Mouse (Mus musculus) midbrain, embryonic 10.5 days (tissue): ENCODE measurements at regions not wholly inside any gene's neighbourhood (a gene's known extent, or its start where the extent isn't known, plus 50 kb on each side); places are given as distances from the start of the nearest gene placed in this dataset.
A peak's percentile ranks its signal among the peaks of the same experiment; 100 is the strongest.

ENCODE experiments used
- DNase-seq: peaks from one replicate; pipeline ENCODE4 v3.0.0-alpha.2; 2017; ENCODE audit warnings: low spot score
- H3K27ac ChIP-seq: fragments of 300-500 bp; sonication (generic); replicated peaks from 2 replicates; pipeline ENCODE4 v1.5.1; 2016; ENCODE audit warnings: mild to moderate bottlenecking
- H3K27me3 ChIP-seq: fragments of 300-500 bp; sonication (generic); 2 replicates; pipeline ENCODE4 v1.6.1; 2016; ENCODE audit warnings: low read depth, mild to moderate bottlenecking; ENCODE audit not compliant: poor library complexity, severe bottlenecking
- H3K36me3 ChIP-seq: fragments of 300-500 bp; sonication (generic); 2 replicates; pipeline ENCODE4 v1.6.1; 2016; ENCODE audit warnings: mild to moderate bottlenecking, moderate library complexity
- H3K4me1 ChIP-seq: fragments of 300-500 bp; sonication (generic); 2 replicates; pipeline ENCODE4 v1.6.1; 2016
- H3K4me3 ChIP-seq: fragments of 300-500 bp; sonication (generic); 2 replicates; pipeline ENCODE4 v1.5.1; 2016; ENCODE audit warnings: mild to moderate bottlenecking, moderate library complexity
- H3K9me3 ChIP-seq: fragments of 300-500 bp; sonication (generic); replicated peaks from 2 replicates; pipeline ENCODE4 v1.6.1; 2016; ENCODE audit warnings: mild to moderate bottlenecking
- WGBS: fragments of 180-500 bp; shearing (Covaris S2); methylation state at CpG from one replicate; pipeline ENCODE4 v1.1.7; 2016; 5-methylcytosine and 5-hydroxymethylcytosine counted together

GRCm38 (mm10) chr4:153284209-153284608 is 198.4 kb downstream of the Ajap1 start:
- 76% methylated on average over 5 of the region's 5 CpGs for WGBS
- H3K9me3 ChIP-seq = no peaks in the 10 kb centered on the region
- H3K36me3 ChIP-seq = no peaks in the 10 kb centered on the region
- no peak for DNase-seq
- H3K4me3 ChIP-seq = no peak overlapping the region
- no peaks in the 10 kb centered on the region for H3K4me1 ChIP-seq
- no peaks in the 10 kb centered on the region for H3K27me3 ChIP-seq
- H3K27ac ChIP-seq = no peak overlapping the region

GRCm38 (mm10) chr4:153276571-153276970 is 206.0 kb downstream of the Ajap1 start:
- no peak for DNase-seq
- Histone ChIP-seq H3K4me1 (peaks cover 6% of the 10 kb centered on the region), H3K27ac (no peak overlapping the region), H3K36me3 (no peaks in the 10 kb centered on the region), H3K27me3 (no peaks in the 10 kb centered on the region), H3K9me3 (no peaks in the 10 kb centered on the region), H3K4me3 (no peak overlapping the region)
- WGBS = 94% methylated on average over 5 of the region's 5 CpGs

- WGBS = 60% methylated on average over 5 of the region's 5 CpGs
- 0 out of 2 replicates have a peak overlapping the region, but pooled peaks have one; percentile 28 for H3K27ac ChIP-seq
Measured at GRCm38 (mm10) chr4:153271376-153271775, 211.2 kb downstream of the Ajap1 start.

GRCm38 (mm10) chr4:153263216-153263805 is 219.3 kb downstream of the Ajap1 start:
- H3K4me3 ChIP-seq = no peak overlapping the region
- WGBS = 87% methylated on average over 15 of the region's 15 CpGs
- no peaks in the 10 kb centered on the region for H3K4me1 ChIP-seq
- H3K9me3 ChIP-seq = peaks cover 12% of the 10 kb centered on the region; the same call in 1 of the 2 replicates
- no peak for DNase-seq
- H3K27me3 ChIP-seq = no peaks in the 10 kb centered on the region
- H3K36me3 ChIP-seq = no peaks in the 10 kb centered on the region
- H3K27ac ChIP-seq = no peak overlapping the region

More at GRCm38 (mm10) chr4:153271376-153271775, 211.2 kb downstream of the Ajap1 start:
- no peaks in the 10 kb centered on the region for H3K27me3 ChIP-seq
- H3K4me3 ChIP-seq = no peak overlapping the region
- no peaks in the 10 kb centered on the region for H3K9me3 ChIP-seq
- DNase-seq = no peak
- peaks cover 18% of the 10 kb centered on the region for H3K4me1 ChIP-seq
- no peaks in the 10 kb centered on the region for H3K36me3 ChIP-seq

GRCm38 (mm10) chr4:153260941-153261557 is 221.6 kb downstream of the Ajap1 start:
- no peak for DNase-seq
- H3K9me3 ChIP-seq = peaks cover 12% of the 10 kb centered on the region; the same call in 1 of the 2 replicates
- H3K4me1 ChIP-seq = no peaks in the 10 kb centered on the region
- H3K27ac ChIP-seq = no peak overlapping the region
- 86% methylated on average over 14 of the region's 14 CpGs for WGBS
- no peaks in the 10 kb centered on the region for H3K27me3 ChIP-seq
- no peak overlapping the region for H3K4me3 ChIP-seq
- no peaks in the 10 kb centered on the region for H3K36me3 ChIP-seq

GRCm38 (mm10) chr4:153251943-153252342 is 230.7 kb downstream of the Ajap1 start:
- no peak overlapping the region for H3K27ac ChIP-seq

GRCm38 (mm10) chr4:153251311-153251710 is 231.3 kb downstream of the Ajap1 start:
- DNase-seq = no peak
- WGBS = 59% methylated on average over 8 of the region's 8 CpGs

More at GRCm38 (mm10) chr4:153251943-153252342, 230.7 kb downstream of the Ajap1 start:
- Histone ChIP-seq H3K4me1 (peaks cover 24% of the 10 kb centered on the region), H3K9me3 (peaks cover 5% of the 10 kb centered on the region; the same call in 1 of the 2 replicates), H3K27me3 (no peaks in the 10 kb centered on the region), H3K4me3 (no peak overlapping the region), H3K36me3 (no peaks in the 10 kb centered on the region)
- 66% methylated on average over 3 of the region's 3 CpGs for WGBS
- no peak for DNase-seq

GRCm38 (mm10) chr4:153236680-153237079 is 245.9 kb downstream of the Ajap1 start:
- no peaks in the 10 kb centered on the region for H3K36me3 ChIP-seq
- H3K9me3 ChIP-seq = no peaks in the 10 kb centered on the region; the same call in 1 of the 2 replicates
- peaks cover 12% of the 10 kb centered on the region for H3K4me1 ChIP-seq
- 0 out of 2 replicates have a peak overlapping the region, but pooled peaks have one; percentile 5 for H3K4me3 ChIP-seq
- H3K27me3 ChIP-seq = peaks cover 13% of the 10 kb centered on the region; the same call in 1 of the 2 replicates
- no peak overlapping the region for H3K27ac ChIP-seq
- 11% methylated on average over 12 of the region's 12 CpGs for WGBS
- peak; percentile 41 for DNase-seq

More at GRCm38 (mm10) chr4:153251311-153251710, 231.3 kb downstream of the Ajap1 start:
- Histone ChIP-seq H3K36me3 (no peaks in the 10 kb centered on the region), H3K9me3 (peaks cover 5% of the 10 kb centered on the region; the same call in 1 of the 2 replicates), H3K4me3 (no peak overlapping the region), H3K4me1 (peaks cover 24% of the 10 kb centered on the region), H3K27me3 (no peaks in the 10 kb centered on the region), H3K27ac (no peak overlapping the region)

GRCm38 (mm10) chr4:153233762-153234161 is 248.8 kb downstream of the Ajap1 start:
- no peak overlapping the region for H3K27ac ChIP-seq
- no peaks in the 10 kb centered on the region; the same call in 1 of the 2 replicates for H3K9me3 ChIP-seq
- DNase-seq = no peak
- peaks cover 15% of the 10 kb centered on the region for H3K4me1 ChIP-seq
- H3K4me3 ChIP-seq = no peak overlapping the region
- H3K27me3 ChIP-seq = peaks cover 13% of the 10 kb centered on the region; the same call in 1 of the 2 replicates
- no peaks in the 10 kb centered on the region for H3K36me3 ChIP-seq
- WGBS = 78% methylated on average over 5 of the region's 5 CpGs

- H3K36me3 ChIP-seq = no peaks in the 10 kb centered on the region
- no peak overlapping the region for H3K27ac ChIP-seq
- WGBS = 65% methylated on average over 5 of the region's 5 CpGs
- H3K4me1 ChIP-seq = peaks cover 17% of the 10 kb centered on the region
- no peak for DNase-seq
- no peaks in the 10 kb centered on the region; the same call in 1 of the 2 replicates for H3K27me3 ChIP-seq
- H3K4me3 ChIP-seq = no peak overlapping the region
- no peaks in the 10 kb centered on the region; the same call in 1 of the 2 replicates for H3K9me3 ChIP-seq
Measured at GRCm38 (mm10) chr4:153229221-153229620, 253.4 kb downstream of the Ajap1 start.

- Histone ChIP-seq H3K4me1 (peaks cover 17% of the 10 kb centered on the region), H3K27ac (no peak overlapping the region), H3K27me3 (peaks cover 5% of the 10 kb centered on the region; the same call in 1 of the 2 replicates), H3K9me3 (no peaks in the 10 kb centered on the region; the same call in 1 of the 2 replicates), H3K4me3 (no peak overlapping the region), H3K36me3 (no peaks in the 10 kb centered on the region)
- WGBS = 82% methylated on average over 13 of the region's 13 CpGs
- no peak for DNase-seq
Measured at GRCm38 (mm10) chr4:153227680-153228420, 254.8 kb downstream of the Ajap1 start.

GRCm38 (mm10) chr4:153224618-153225177 is 257.9 kb downstream of the Ajap1 start:
- Histone ChIP-seq H3K4me1 (peaks cover 25% of the 10 kb centered on the region), H3K27ac (no peak overlapping the region), H3K9me3 (no peaks in the 10 kb centered on the region), H3K27me3 (peaks cover 30% of the 10 kb centered on the region; the same call in 1 of the 2 replicates), H3K4me3 (no peak overlapping the region), H3K36me3 (no peaks in the 10 kb centered on the region)
- WGBS = 22% methylated on average over 6 of the region's 6 CpGs
- DNase-seq = no peak
